Mouse (Mus musculus): ENCODE measurements around the gene Alox12. TPM values are rescaled to one million over a fixed set of nuclear protein-coding genes. Genes with fewer than 3 reads are reported as not detected.

The Alox12 gene
- polyA plus RNA-seq (2017; shearing (Covaris generic)) = not detected

DNA sequence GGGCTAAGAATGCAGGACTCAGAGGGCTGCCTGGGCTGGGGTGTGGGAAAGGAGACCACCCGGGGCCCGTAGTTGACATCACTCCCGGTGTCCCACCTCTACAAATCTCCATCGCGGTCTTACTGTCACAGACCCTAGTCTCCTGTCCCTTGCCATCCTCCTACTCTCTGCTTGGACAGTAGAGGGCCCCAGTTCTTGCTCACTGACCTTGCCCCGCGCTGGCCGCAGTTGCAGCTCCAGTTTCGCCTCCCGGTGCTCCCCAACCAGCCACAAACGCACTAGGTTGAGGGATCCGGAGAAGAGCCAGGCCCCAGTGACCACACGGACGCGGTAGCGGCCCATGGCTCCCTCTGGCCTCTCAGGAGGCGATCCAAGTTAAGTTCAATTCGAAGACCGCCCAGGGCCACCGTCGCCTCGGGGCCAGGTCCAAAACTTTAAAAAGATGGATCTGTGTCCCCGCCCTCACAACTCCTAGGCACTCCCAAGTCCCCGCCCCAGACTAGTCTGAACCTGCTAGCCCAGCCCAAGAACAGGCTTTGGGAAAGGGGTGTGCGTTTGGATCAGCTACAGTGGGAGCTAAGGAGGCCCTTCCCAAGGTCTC, at the start of gene Alox12:
TSS of gene Alox12 (minus strand) at position 423 of the 601 bp plus-strand sequence.

GRCm38 (mm10) chr11:70239541-70240279, 15.4 kb downstream of the Alox12 start, which contains the start of the genes Gm21988 and Rnasek:
Gene Gm21988 (minus strand): TSS chr11:70239830.
Gene Rnasek (minus strand): TSS chr11:70239842.

GRCm38 (mm10) chr11:70237457-70238167, 17.5 kb downstream of the Alox12 start, which contains the start of gene 0610010K14Rik:
Gene 0610010K14Rik (minus strand): TSS chr11:70237914.

GRCm38 (mm10) chr11:70229260-70230010, 25.7 kb downstream of the Alox12 start, which contains the start of gene Bcl6b:
Gene Bcl6b (minus strand): TSS chr11:70229798.

GRCm38 (mm10) chr11:70220731-70221602, 34.2 kb downstream of the Alox12 start, which contains the start of gene Slc16a13:
Gene Slc16a13 (minus strand): TSS chr11:70221064.

DNA sequence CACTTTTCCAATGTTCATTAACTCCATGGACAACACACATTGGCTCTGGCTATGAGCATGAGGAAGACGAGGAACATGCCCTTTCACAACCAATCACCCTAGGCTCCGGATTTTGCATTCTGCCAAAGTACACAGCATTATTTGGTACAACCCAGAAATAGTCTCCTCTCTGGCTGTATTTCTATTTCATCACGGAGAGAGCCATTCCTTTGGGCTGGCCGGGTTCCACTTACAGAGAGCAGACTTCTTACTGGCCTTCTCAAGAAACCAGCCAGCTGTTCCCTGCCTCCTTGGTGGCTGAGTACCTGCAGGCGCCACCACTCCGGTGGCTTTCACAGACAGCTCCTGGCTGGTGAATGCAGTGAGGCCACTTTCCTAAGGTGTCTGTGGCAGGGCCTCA, 42.7 kb downstream of the Alox12 start, which contains the start of gene Slc16a11:
TSS of gene Slc16a11 (plus strand) at position 330 of the 400 bp plus-strand sequence.

Other genes with a start within 250 kb of the Alox12 start
- gene Acadvl, start 239.9 kb downstream of the Alox12 start, polyA plus RNA-seq (2017; shearing (Covaris generic)) = 101 TPM
- 6.9 TPM for gene Dlg4, start 238.4 kb downstream of the Alox12 start, polyA plus RNA-seq (2017; shearing (Covaris generic))
- gene Asgr1, start 201.3 kb downstream of the Alox12 start, polyA plus RNA-seq (2017; shearing (Covaris generic)) = not detected
- gene Asgr2, start 162.7 kb downstream of the Alox12 start, polyA plus RNA-seq (2017; shearing (Covaris generic)) = not detected
- gene Mgl2, start 125.0 kb downstream of the Alox12 start, polyA plus RNA-seq (2017; shearing (Covaris generic)) = not detected
- gene Clec10a, start 99.2 kb downstream of the Alox12 start, polyA plus RNA-seq (2017; shearing (Covaris generic)) = not detected
- gene Slc16a11, start 42.6 kb downstream of the Alox12 start, polyA plus RNA-seq (2017; shearing (Covaris generic)) = not detected
- 0.65 TPM for gene Slc16a13, start 34.3 kb downstream of the Alox12 start, polyA plus RNA-seq (2017; shearing (Covaris generic))
- 0.11 TPM for gene Bcl6b, start 25.6 kb downstream of the Alox12 start, polyA plus RNA-seq (2017; shearing (Covaris generic))
- gene 0610010K14Rik, start 17.4 kb downstream of the Alox12 start, polyA plus RNA-seq (2017; shearing (Covaris generic)) = 86.1 TPM
- 4.5 TPM for gene Gm21988, start 15.5 kb downstream of the Alox12 start, polyA plus RNA-seq (2017; shearing (Covaris generic))
- gene Rnasek, start 15.5 kb downstream of the Alox12 start, polyA plus RNA-seq (2017; shearing (Covaris generic)) = 200 TPM
- gene Alox12e, start 67.3 kb upstream of the Alox12 start, polyA plus RNA-seq (2017; shearing (Covaris generic)) = not detected
- 0.26 TPM for gene Alox15, start 96.7 kb upstream of the Alox12 start, polyA plus RNA-seq (2017; shearing (Covaris generic))
- 9.9 TPM for gene Pelp1, start 154.7 kb upstream of the Alox12 start, polyA plus RNA-seq (2017; shearing (Covaris generic))
- 172 TPM for gene Arrb2, start 177.3 kb upstream of the Alox12 start, polyA plus RNA-seq (2017; shearing (Covaris generic))
- gene Med11, start 196.6 kb upstream of the Alox12 start, polyA plus RNA-seq (2017; shearing (Covaris generic)) = 192 TPM
- 0.43 TPM for gene Zmynd15, start 204.1 kb upstream of the Alox12 start, polyA plus RNA-seq (2017; shearing (Covaris generic))
- gene Cxcl16, start 204.6 kb upstream of the Alox12 start, polyA plus RNA-seq (2017; shearing (Covaris generic)) = 3.0 TPM
- 0.67 TPM for gene Tm4sf5, start 249.9 kb upstream of the Alox12 start, polyA plus RNA-seq (2017; shearing (Covaris generic))